Comparison of ENCODE assay signal across 14 mouse cellular contexts in genomic region chr3:38440564-38440991, GRCm38 (mm10). TPM values are rescaled to one million over a fixed set of nuclear protein-coding genes. Genes with fewer than 3 reads are reported as not detected.
DNase-seq lines count a peak whose midpoint lies in the region; ATAC-seq lines count a peak whose summit lies in the region.
"Had no signal": no experiment of that assay in that cellular context is flagged by ENCODE, and none has a peak within 500 bp of the region (broad histone marks: within the 10 kb centered on the region; RNA-seq: fewer than 3 reads in every experiment).

No protein-coding gene starts in this region.

- peak; percentile 47 for DNase-seq in midbrain, embryonic 11.5 days (ENCODE audit: low spot score, missing footprints)
- peak; percentile 63 for DNase-seq in naive thymus-derived CD4-positive, alpha-beta T cell, adult 2 months (ENCODE audit: low read depth)
- no peak for DNase-seq in kidney, adult 11 months
- DNase-seq in right cerebral cortex, postnatal 4 days, result no peak
- DNase-seq: adrenal gland, postnatal 10 days; cerebellum, adult 9-11 months; kidney, adult 2 months; kidney, postnatal 25 days; retina, postnatal 1 day had no signal

- H3K27me3 ChIP-seq in midbrain, embryonic 11.5 days (ENCODE audit: control insufficient read depth, insufficient read depth, low read length), result no peaks in the 10 kb centered on the region
- H3K27me3 ChIP-seq in midbrain, embryonic 15.5 days (replicated peaks), result no peaks in the 10 kb centered on the region
- H3K27me3 ChIP-seq in liver, embryonic 12.5 days (replicated peaks), result no peaks in the 10 kb centered on the region
- H3K27me3 ChIP-seq: hindbrain, embryonic 13.5 days; stomach, embryonic 15.5 days had no signal

- H3K27ac ChIP-seq in midbrain, embryonic 11.5 days (ENCODE audit: low read depth, low read length), result no peak overlapping the region
- no peak overlapping the region for H3K27ac ChIP-seq in midbrain, embryonic 15.5 days
- H3K27ac ChIP-seq in liver, embryonic 12.5 days, result no peak overlapping the region
- H3K27ac ChIP-seq: hindbrain, embryonic 13.5 days; stomach, embryonic 15.5 days had no signal

- H3K4me1 ChIP-seq in midbrain, embryonic 11.5 days (ENCODE audit: control insufficient read depth, insufficient read depth, low read length), result no peaks in the 10 kb centered on the region
- no peaks in the 10 kb centered on the region for H3K4me1 ChIP-seq in midbrain, embryonic 15.5 days
- H3K4me1 ChIP-seq in liver, embryonic 12.5 days, result no peaks in the 10 kb centered on the region
- H3K4me1 ChIP-seq: hindbrain, embryonic 13.5 days; stomach, embryonic 15.5 days had no signal

- ATAC-seq in midbrain, embryonic 11.5 days (ENCODE audit: low FRiP score), result no peak
- ATAC-seq in midbrain, embryonic 15.5 days (replicated peaks), result no peak
- peak; percentile 76 for ATAC-seq in activated CD4-positive, CD25-positive, alpha-beta regulatory T cell, adult 4 months
- ATAC-seq in liver, embryonic 12.5 days, result no peak

- H3K9me3 ChIP-seq in midbrain, embryonic 11.5 days (ENCODE audit: control insufficient read depth, low read length), result no peaks in the 10 kb centered on the region
- no peaks in the 10 kb centered on the region for H3K9me3 ChIP-seq in midbrain, embryonic 15.5 days
- no peaks in the 10 kb centered on the region for H3K9me3 ChIP-seq in liver, embryonic 12.5 days (replicated peaks)
- H3K9me3 ChIP-seq: hindbrain, embryonic 13.5 days; stomach, embryonic 15.5 days had no signal

- WGBS in midbrain, embryonic 11.5 days, result 85% methylated on average over 7 of the region's 7 CpGs
- 69% methylated on average over 7 of the region's 7 CpGs for WGBS in midbrain, embryonic 15.5 days
- WGBS in liver, embryonic 12.5 days (ENCODE audit: insufficient replicate concordance), result 56% methylated on average over 7 of the region's 7 CpGs

- no peak overlapping the region for H3K4me3 ChIP-seq in midbrain, embryonic 11.5 days (ENCODE audit: low read depth, low read length)
- H3K4me3 ChIP-seq in midbrain, embryonic 15.5 days, result no peak overlapping the region
- H3K4me3 ChIP-seq in liver, embryonic 12.5 days, result no peak overlapping the region
- H3K4me3 ChIP-seq: hindbrain, embryonic 13.5 days; stomach, embryonic 15.5 days had no signal

- no peak overlapping the region for H3K4me2 ChIP-seq in midbrain, embryonic 11.5 days
- no peak overlapping the region for H3K4me2 ChIP-seq in midbrain, embryonic 15.5 days
- no peak overlapping the region for H3K4me2 ChIP-seq in liver, embryonic 12.5 days
- H3K4me2 ChIP-seq: hindbrain, embryonic 13.5 days; stomach, embryonic 15.5 days had no signal

- H3K9ac ChIP-seq in midbrain, embryonic 11.5 days (ENCODE audit: low read length), result no peak overlapping the region
- no peak overlapping the region for H3K9ac ChIP-seq in midbrain, embryonic 15.5 days
- no peak overlapping the region for H3K9ac ChIP-seq in liver, embryonic 12.5 days
- H3K9ac ChIP-seq: hindbrain, embryonic 13.5 days; stomach, embryonic 15.5 days had no signal

- H3K36me3 ChIP-seq in midbrain, embryonic 11.5 days (ENCODE audit: control insufficient read depth, insufficient read depth, low read length), result no peaks in the 10 kb centered on the region
- H3K36me3 ChIP-seq in midbrain, embryonic 15.5 days (replicated peaks), result no peaks in the 10 kb centered on the region
- H3K36me3 ChIP-seq in liver, embryonic 12.5 days, result no peaks in the 10 kb centered on the region
- H3K36me3 ChIP-seq: hindbrain, embryonic 13.5 days; stomach, embryonic 15.5 days had no signal

RNA-seq across cellular contexts. Expression of gene Ankrd50, which starts 44.1 kb away (rescaled TPM):
- polyA plus RNA-seq in midbrain, embryonic 11.5 days (2014; fragmentation: Nextera tagmentation; extraction: Ambion mirVana), result 28.6 and 31.8 TPM in 2 replicates
- polyA plus RNA-seq in midbrain, embryonic 15.5 days (2015; fragmentation: Nextera tagmentation; extraction: Ambion mirVana), result 24.7 and 25.3 TPM in 2 replicates
- 1 to 10 TPM; 6.4 to 7.2 TPM for polyA plus RNA-seq in activated CD4-positive, CD25-positive, alpha-beta regulatory T cell, adult 4 months (2017; shearing (Covaris generic))
- 6.5 and 7.5 TPM in 2 replicates for polyA plus RNA-seq in liver, embryonic 12.5 days (2016; fragmentation: Nextera tagmentation; extraction: Ambion mirVana)

Comparison
In these comparisons a context has a peak if more than half of its experiments do, and no peak if none do; other contexts are left out.
1. DNase-seq: peak in midbrain, embryonic 11.5 days (single experiment) and naive thymus-derived CD4-positive, alpha-beta T cell, adult 2 months (single experiment); none in kidney, adult 11 months (single experiment) and right cerebral cortex, postnatal 4 days (single experiment).